Mouse (Mus musculus) heart, postnatal 0 days (tissue): ENCODE results near the gene Adcy2.

ENCODE experiments used
- CTCF ChIP-seq: IDR thresholded peaks from 2 replicates; pipeline ENCODE4 v1.5.1; 2016; ENCODE audit warnings: antibody characterized with exemption, control low read depth, low read depth
- EP300 ChIP-seq: IDR thresholded peaks from 2 replicates; pipeline ENCODE4 v1.6.1; 2016; ENCODE audit warnings: antibody characterized with exemption, low read depth

GRCm38 (mm10) chr13:68572966-68573913, 426.1 kb downstream of the Adcy2 start:
- TF ChIP-seq CTCF: no peak
- TF ChIP-seq EP300: no peak
